Mouse (Mus musculus) MEL (cell line): Measurements from ENCODE around the gene Tlk2.

Experiments used
- CTCF ChIP-seq, 3 experiments: IDR thresholded peaks in 2 of 3; conservative IDR thresholded peaks in 1 of 3; 2 replicates each; pipeline ENCODE4 v1.5.1; 2011 to 2012; ENCODE audit warnings: low read length in 3 of 3, low read depth in 2 of 3, mild to moderate bottlenecking in 2 of 3, improper control_type of control experiment in 1 of 3, inconsistent platforms in 1 of 3, mixed read lengths in 1 of 3, moderate library complexity in 1 of 3; ENCODE audit not compliant: control insufficient read depth in 1 of 3, insufficient read depth in 1 of 3, poor library complexity in 1 of 3, severe bottlenecking in 1 of 3
- E2F4 ChIP-seq: IDR thresholded peaks from 2 replicates; pipeline ENCODE4 v1.6.1; 2011; ENCODE audit warnings: low read depth, low read length, improper control_type of control experiment, borderline replicate concordance
- EP300 ChIP-seq, 2 experiments: IDR thresholded peaks; 2 replicates each; pipeline ENCODE4 v1.6.1; 2011; ENCODE audit warnings: improper control_type of control experiment in 2 of 2, low read length in 2 of 2, low read depth in 1 of 2, mild to moderate bottlenecking in 1 of 2
- HCFC1 ChIP-seq: IDR thresholded peaks from 2 replicates; pipeline ENCODE4 v1.6.1; 2012; ENCODE audit warnings: low read depth, mild to moderate bottlenecking, inconsistent platforms, low read length, improper control_type of control experiment, moderate library complexity
- POLR2A ChIP-seq, 2 experiments: IDR thresholded peaks; 2 replicates each; pipeline ENCODE4 v1.6.1; 2011 to 2012; ENCODE audit warnings: low read length in 2 of 2, mild to moderate bottlenecking in 2 of 2, control low read depth in 1 of 2, improper control_type of control experiment in 1 of 2, low read depth in 1 of 2, moderate library complexity in 1 of 2; ENCODE audit not compliant: control insufficient read depth in 1 of 2, insufficient read depth in 1 of 2, poor library complexity in 1 of 2
- SMC3 ChIP-seq: IDR thresholded peaks from 2 replicates; pipeline ENCODE4 v1.6.1; 2011; ENCODE audit warnings: low read depth, low read length, improper control_type of control experiment

DNA sequence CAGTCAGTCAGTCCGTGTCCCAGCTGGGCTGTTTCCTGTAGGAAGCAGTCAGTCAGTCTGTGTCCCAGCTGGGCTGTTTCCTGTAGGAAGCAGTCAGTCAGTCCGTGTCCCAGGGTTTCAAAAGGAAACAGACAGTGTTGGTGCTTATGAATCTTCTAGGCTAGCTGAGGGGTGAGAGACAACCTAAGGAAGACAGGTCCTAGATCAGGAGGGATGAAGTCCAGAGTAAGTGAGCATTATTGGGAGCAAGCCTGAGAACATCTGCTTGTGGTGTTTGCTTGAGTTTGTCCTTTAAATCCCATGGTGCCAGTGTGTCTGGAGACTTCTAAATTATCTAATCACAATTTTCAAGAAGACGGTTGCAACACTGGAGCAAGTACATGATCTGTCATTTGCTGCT, 81.1 kb downstream of the Tlk2 start:
- TF ChIP-seq CTCF (IDR thresholded peaks at IDR 0.05 in 2 of 3, conservative IDR thresholded peaks at IDR 0.05 in 1 of 3; ENCODE audit: control insufficient read depth in 1 of 3, insufficient read depth in 1 of 3, low read depth in 2 of 3, low read length in 3 of 3, poor library complexity in 1 of 3, severe bottlenecking in 1 of 3) (no peak), EP300 (IDR thresholded peaks at IDR 0.05; ENCODE audit: low read depth in 1 of 2, low read length in 2 of 2) (no peak), SMC3 (no peak), HCFC1 (no peak), POLR2A (IDR thresholded peaks at IDR 0.05; ENCODE audit: control insufficient read depth in 1 of 2, insufficient read depth in 1 of 2, low read depth in 1 of 2, low read length in 2 of 2, poor library complexity in 1 of 2) (no peak), E2F4 (no peak)
